Mouse (Mus musculus) intestine, embryonic 15.5 days (tissue): ENCODE results near the gene Plau. TPM values are rescaled to one million over a fixed set of nuclear protein-coding genes. Genes with fewer than 3 reads are reported as not detected.
A peak's percentile ranks its signal among the peaks of the same experiment; 100 is the strongest.

Experiments used
- ATAC-seq: fragments of 200-750 bp; cut with Nextera tagmentation; 2 replicates; pipeline ENCODE4 v1.8.0; 2017; ENCODE audit warnings: moderate TSS enrichment, moderate library complexity
- H3K27ac ChIP-seq: fragments of 300-500 bp; sonication (generic); 2 replicates; pipeline ENCODE4 v1.5.1; 2015; ENCODE audit warnings: mild to moderate bottlenecking, inconsistent platforms
- H3K27me3 ChIP-seq: fragments of 300-500 bp; sonication (generic); replicated peaks from 2 replicates; pipeline ENCODE4 v1.6.1; 2015; ENCODE audit warnings: inconsistent platforms
- H3K36me3 ChIP-seq: fragments of 300-500 bp; sonication (generic); 2 replicates; pipeline ENCODE4 v1.6.1; 2015; ENCODE audit warnings: inconsistent platforms
- H3K4me1 ChIP-seq: fragments of 300-500 bp; sonication (generic); replicated peaks from 2 replicates; pipeline ENCODE4 v1.6.1; 2015; ENCODE audit warnings: inconsistent platforms
- H3K4me2 ChIP-seq: fragments of 300-500 bp; sonication (generic); replicated peaks from 2 replicates; pipeline ENCODE4 v1.6.1; 2015; ENCODE audit warnings: mild to moderate bottlenecking, inconsistent platforms
- H3K4me3 ChIP-seq: fragments of 300-500 bp; sonication (generic); replicated peaks from 2 replicates; pipeline ENCODE4 v1.5.1; 2015; ENCODE audit warnings: inconsistent platforms
- H3K9ac ChIP-seq: fragments of 300-500 bp; sonication (generic); 2 replicates; pipeline ENCODE4 v1.6.1; 2015; ENCODE audit warnings: inconsistent platforms
- H3K9me3 ChIP-seq: fragments of 300-500 bp; sonication (generic); 2 replicates; pipeline ENCODE4 v1.6.1; 2016; ENCODE audit warnings: inconsistent platforms
- WGBS: fragments of 180-500 bp; shearing (Covaris S2); methylation state at CpG from one replicate; pipeline ENCODE4 v1.1.7; 2015; 5-methylcytosine and 5-hydroxymethylcytosine counted together
- polyA plus RNA-seq: library from polyadenylated mRNA; unstranded; fragments of >200 nt; fragmentation: Nextera tagmentation; extraction: Ambion mirVana; gene quantifications from 2 replicates; pipeline ENCODE4 v1.2.1, GENCODE M21; 2015

The Plau gene
- polyA plus RNA-seq, result 2.5 and 2.9 TPM in 2 replicates

- peak within 1 kb of the TSS; percentile 13; the same call in 1 of the 2 replicates for H3K27ac ChIP-seq
- ATAC-seq, result peak; percentile 95
- H3K9me3 ChIP-seq, result no peaks in the 10 kb centered on the region
- 1% methylated on average over 33 of the region's 33 CpGs for WGBS
- peaks cover 7% of the 10 kb centered on the region for H3K4me1 ChIP-seq
- no peaks in the 10 kb centered on the region for H3K27me3 ChIP-seq
- H3K36me3 ChIP-seq, result no peaks in the 10 kb centered on the region
- H3K4me2 ChIP-seq, result peak within 1 kb of the TSS; percentile 99
- H3K4me3 ChIP-seq, result peak within 1 kb of the TSS; percentile 52
- peak within 1 kb of the TSS; percentile 66 for H3K9ac ChIP-seq
These were observed at the start of gene Plau for GRCm38 (mm10) chr14:20836171-20836904. Gene Plau (plus strand): TSS chr14:20836660.

GRCm38 (mm10) chr14:20788151-20788550, 48.3 kb upstream of the Plau start:
- H3K9ac ChIP-seq, result no peak overlapping the region
- H3K4me2 ChIP-seq, result no peak overlapping the region
- no peak overlapping the region for H3K4me3 ChIP-seq
- H3K36me3 ChIP-seq, result peaks cover 27% of the 10 kb centered on the region
- 82% methylated on average over 3 of the region's 3 CpGs for WGBS
- peaks cover 42% of the 10 kb centered on the region for H3K4me1 ChIP-seq
- no peaks in the 10 kb centered on the region for H3K27me3 ChIP-seq
- H3K27ac ChIP-seq, result no peak overlapping the region
- no peaks in the 10 kb centered on the region for H3K9me3 ChIP-seq
- no peak for ATAC-seq

- H3K36me3 ChIP-seq, result peaks cover 20% of the 10 kb centered on the region
- H3K27ac ChIP-seq, result no peak overlapping the region
- no peaks in the 10 kb centered on the region for H3K27me3 ChIP-seq
- H3K9me3 ChIP-seq, result no peaks in the 10 kb centered on the region
- no peak overlapping the region for H3K4me3 ChIP-seq
- no peak overlapping the region for H3K9ac ChIP-seq
- 85% methylated on average over 4 of the region's 4 CpGs for WGBS
- no peak overlapping the region for H3K4me2 ChIP-seq
- ATAC-seq, result no peak
- peaks cover 42% of the 10 kb centered on the region for H3K4me1 ChIP-seq
These were observed 46.9 kb upstream of the Plau start for GRCm38 (mm10) chr14:20789593-20789992.

- peaks cover 38% of the 10 kb centered on the region for H3K4me1 ChIP-seq
- H3K9me3 ChIP-seq, result no peaks in the 10 kb centered on the region
- no peak overlapping the region for H3K4me3 ChIP-seq
- no peak overlapping the region for H3K27ac ChIP-seq
- no peak overlapping the region for H3K9ac ChIP-seq
- H3K36me3 ChIP-seq, result peaks cover 19% of the 10 kb centered on the region
- WGBS, result 91% methylated on average over 5 of the region's 5 CpGs
- H3K27me3 ChIP-seq, result no peaks in the 10 kb centered on the region
- ATAC-seq, result no peak
- H3K4me2 ChIP-seq, result no peak overlapping the region
These were observed 46.0 kb upstream of the Plau start for GRCm38 (mm10) chr14:20790445-20790844.

GRCm38 (mm10) chr14:20790996-20791395, 45.5 kb upstream of the Plau start:
- H3K4me2 ChIP-seq, result no peak overlapping the region
- no peak for ATAC-seq
- 92% methylated on average over 6 of the region's 6 CpGs for WGBS
- no peak overlapping the region for H3K9ac ChIP-seq
- H3K4me3 ChIP-seq, result no peak overlapping the region
- H3K36me3 ChIP-seq, result peaks cover 17% of the 10 kb centered on the region
- H3K27ac ChIP-seq, result no peak overlapping the region
- peaks cover 37% of the 10 kb centered on the region for H3K4me1 ChIP-seq
- no peaks in the 10 kb centered on the region for H3K9me3 ChIP-seq
- no peaks in the 10 kb centered on the region for H3K27me3 ChIP-seq

- H3K36me3 ChIP-seq, result peaks cover 15% of the 10 kb centered on the region
- H3K9me3 ChIP-seq, result no peaks in the 10 kb centered on the region
- no peak overlapping the region for H3K9ac ChIP-seq
- no peak overlapping the region for H3K4me3 ChIP-seq
- H3K27me3 ChIP-seq, result no peaks in the 10 kb centered on the region
- ATAC-seq, result no peak
- H3K4me1 ChIP-seq, result peaks cover 30% of the 10 kb centered on the region
- no peak overlapping the region for H3K27ac ChIP-seq
- H3K4me2 ChIP-seq, result no peak overlapping the region
- 71% methylated on average over 16 of the region's 16 CpGs for WGBS
These were observed 44.8 kb upstream of the Plau start for GRCm38 (mm10) chr14:20791511-20792242.

GRCm38 (mm10) chr14:20792243-20792921, 44.1 kb upstream of the Plau start:
- ATAC-seq, result no peak
- Histone ChIP-seq H3K27ac (no peak overlapping the region), H3K9ac (peak overlapping the region; percentile 79; the same call in 1 of the 2 replicates), H3K9me3 (no peaks in the 10 kb centered on the region), H3K4me2 (peak overlapping the region; percentile 90), H3K4me1 (peaks cover 24% of the 10 kb centered on the region), H3K27me3 (no peaks in the 10 kb centered on the region), H3K36me3 (peaks cover 15% of the 10 kb centered on the region), H3K4me3 (peak overlapping the region; percentile 92)
- 63% methylated on average over 8 of the region's 8 CpGs for WGBS

GRCm38 (mm10) chr14:20792922-20793757, 43.3 kb upstream of the Plau start:
- Histone ChIP-seq H3K36me3 (peaks cover 15% of the 10 kb centered on the region), H3K4me1 (peaks cover 21% of the 10 kb centered on the region), H3K9ac (peak overlapping the region; percentile 79), H3K27ac (peak overlapping the region; percentile 82), H3K27me3 (no peaks in the 10 kb centered on the region), H3K4me2 (peak overlapping the region; percentile 90), H3K4me3 (peak overlapping the region; percentile 92), H3K9me3 (no peaks in the 10 kb centered on the region)
- WGBS, result 1% methylated on average over 51 of the region's 57 CpGs
- peak; percentile 48 for ATAC-seq

GRCm38 (mm10) chr14:20793758-20794531, 42.5 kb upstream of the Plau start, which contains the start of gene Camk2g:
Gene Camk2g (minus strand): TSS chr14:20794088.
- peak within 1 kb of the TSS; percentile 90 for H3K4me2 ChIP-seq
- no peaks in the 10 kb centered on the region for H3K27me3 ChIP-seq
- under 1% methylated on average over 53 of the region's 76 CpGs for WGBS

GRCm38 (mm10) chr14:20794589-20794988, 41.9 kb upstream of the Plau start:
- Histone ChIP-seq H3K27ac (peak overlapping the region; percentile 52; the same call in 1 of the 2 replicates), H3K4me3 (peak overlapping the region; percentile 92), H3K4me1 (peaks cover 21% of the 10 kb centered on the region), H3K9me3 (no peaks in the 10 kb centered on the region), H3K36me3 (peaks cover 11% of the 10 kb centered on the region), H3K27me3 (no peaks in the 10 kb centered on the region), H3K9ac (peak overlapping the region; percentile 79), H3K4me2 (peak overlapping the region; percentile 90)
- no peak for ATAC-seq
- 18% methylated on average over 9 of the region's 9 CpGs for WGBS

More at GRCm38 (mm10) chr14:20793758-20794531, 42.5 kb upstream of the Plau start, which contains the start of gene Camk2g:
- peak within 1 kb of the TSS; percentile 79 for H3K9ac ChIP-seq
- H3K27ac ChIP-seq, result peak within 1 kb of the TSS; percentile 82
- peak within 1 kb of the TSS; percentile 92 for H3K4me3 ChIP-seq
- no peaks in the 10 kb centered on the region for H3K9me3 ChIP-seq
- peaks cover 11% of the 10 kb centered on the region for H3K36me3 ChIP-seq
- peaks cover 21% of the 10 kb centered on the region for H3K4me1 ChIP-seq
- ATAC-seq, result peak; percentile 95
